Mouse (Mus musculus): Measurements from ENCODE around the gene Pnkd.
"Not testable (repeated sequence)": the region's sequence is repeated elsewhere in the genome, so short reads cannot be mapped to it uniquely, and the experiment has no call there.

DNA sequence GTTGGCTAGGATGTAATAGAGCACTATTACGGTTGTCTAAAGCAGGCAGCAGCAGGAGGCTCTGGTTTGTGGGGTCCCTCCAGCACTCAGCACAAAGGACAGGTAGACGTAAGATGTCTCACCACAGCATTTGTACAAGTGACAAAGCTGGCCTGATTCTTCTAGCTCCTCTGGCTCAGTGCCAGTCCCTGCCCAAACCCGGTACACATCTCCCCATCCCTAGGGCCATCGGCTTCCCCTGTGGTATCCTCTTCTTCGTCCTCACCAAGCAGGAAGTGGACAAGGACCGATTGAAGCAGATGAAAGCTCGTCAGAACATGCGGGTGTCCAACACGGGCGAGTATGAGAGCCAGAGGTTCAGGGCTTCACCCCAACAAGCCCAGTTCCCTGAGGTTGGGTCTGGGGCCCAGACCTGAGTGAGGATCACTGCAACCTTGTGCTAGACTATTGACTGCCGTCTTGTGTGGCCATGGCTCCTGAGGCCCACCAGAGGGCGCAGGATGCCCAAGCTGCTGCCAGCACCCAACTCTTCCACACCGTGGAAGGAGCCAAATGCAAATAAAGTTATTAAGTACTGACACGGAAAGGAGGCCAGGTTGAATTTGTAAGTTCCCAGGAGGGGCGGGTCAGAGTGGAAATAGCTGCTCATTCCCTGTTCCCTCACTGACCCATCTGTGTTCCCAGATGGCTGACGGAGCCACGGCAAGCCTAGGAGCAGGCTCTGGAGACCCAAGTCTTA lies 2.3 kb downstream of the Pnkd start:
- TF ChIP-seq POLR2A (IDR thresholded peaks at IDR 0.05; ENCODE audit: borderline replicate concordance, extremely low read depth, low read depth, low read length); CTCF (IDR thresholded peaks at IDR 0.05; ENCODE audit: insufficient read depth, low read length): not testable (repeated sequence)
